Mouse (Mus musculus): ENCODE measurements around the gene Ankrd33b.

Gene Ankrd33b

DNA sequence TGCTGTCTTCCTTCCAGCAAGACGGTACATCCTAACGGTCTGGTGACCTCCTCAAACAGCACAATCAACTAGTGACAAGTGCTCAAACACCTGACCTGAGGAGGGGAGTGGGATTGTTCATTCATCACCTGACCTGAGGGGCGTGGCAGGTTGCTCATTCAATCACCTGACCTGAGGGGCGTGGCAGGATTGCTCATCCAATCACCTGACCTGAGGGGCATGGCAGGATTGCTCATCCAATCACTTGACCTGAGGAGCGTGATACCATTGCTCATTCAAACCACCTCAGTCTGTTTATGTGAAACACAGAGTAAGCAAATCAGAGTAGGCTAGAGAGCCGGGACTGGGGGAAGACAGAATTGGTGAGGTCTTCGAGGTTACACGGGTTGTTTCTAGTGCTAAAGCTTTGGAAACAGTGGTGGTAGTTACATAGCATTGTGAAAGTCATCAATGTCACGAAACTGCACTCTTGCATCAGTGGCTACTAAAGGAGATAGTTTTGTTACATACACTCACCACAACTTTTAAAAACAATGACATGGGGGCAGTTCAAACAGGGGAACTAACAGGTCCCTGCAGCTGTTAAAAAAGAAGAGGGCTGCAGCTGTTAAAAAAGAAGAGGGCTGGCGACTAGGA is 28.8 kb downstream of the Ankrd33b start:
- no peak for DNase-seq (ENCODE audit: low spot score in 2 of 2)

- DNase-seq (ENCODE audit: low spot score in 2 of 2) = no peak
Observed at GRCm38 (mm10) chr15:31337983-31338382, 29.5 kb downstream of the Ankrd33b start.

- no peak for DNase-seq (ENCODE audit: low spot score in 2 of 2)
Observed at GRCm38 (mm10) chr15:31337192-31337741, 30.3 kb downstream of the Ankrd33b start.

GRCm38 (mm10) chr15:31336685-31337084 is 30.8 kb downstream of the Ankrd33b start:
- no peak for DNase-seq (ENCODE audit: low spot score in 2 of 2)

DNA sequence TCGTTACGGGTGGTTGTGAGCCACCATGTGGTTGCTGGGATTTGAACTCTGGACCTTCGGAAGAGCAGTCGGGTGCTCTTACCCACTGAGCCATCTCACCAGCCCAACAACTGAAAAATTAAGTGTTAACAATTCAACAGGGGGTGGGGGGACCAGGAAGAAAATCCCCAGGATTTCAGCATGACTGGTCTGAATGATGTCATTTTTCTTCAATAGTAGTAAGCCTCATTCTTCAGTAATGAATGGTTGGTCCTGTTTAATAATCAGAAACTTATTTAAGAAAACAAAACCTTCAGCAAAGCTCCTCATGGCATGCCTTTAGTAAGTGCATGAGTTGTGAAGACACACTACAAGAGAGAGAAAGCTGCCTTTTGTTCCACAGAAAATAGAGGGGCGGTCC is 32.7 kb downstream of the Ankrd33b start:
- no peak for DNase-seq (ENCODE audit: low spot score in 2 of 2)

DNA sequence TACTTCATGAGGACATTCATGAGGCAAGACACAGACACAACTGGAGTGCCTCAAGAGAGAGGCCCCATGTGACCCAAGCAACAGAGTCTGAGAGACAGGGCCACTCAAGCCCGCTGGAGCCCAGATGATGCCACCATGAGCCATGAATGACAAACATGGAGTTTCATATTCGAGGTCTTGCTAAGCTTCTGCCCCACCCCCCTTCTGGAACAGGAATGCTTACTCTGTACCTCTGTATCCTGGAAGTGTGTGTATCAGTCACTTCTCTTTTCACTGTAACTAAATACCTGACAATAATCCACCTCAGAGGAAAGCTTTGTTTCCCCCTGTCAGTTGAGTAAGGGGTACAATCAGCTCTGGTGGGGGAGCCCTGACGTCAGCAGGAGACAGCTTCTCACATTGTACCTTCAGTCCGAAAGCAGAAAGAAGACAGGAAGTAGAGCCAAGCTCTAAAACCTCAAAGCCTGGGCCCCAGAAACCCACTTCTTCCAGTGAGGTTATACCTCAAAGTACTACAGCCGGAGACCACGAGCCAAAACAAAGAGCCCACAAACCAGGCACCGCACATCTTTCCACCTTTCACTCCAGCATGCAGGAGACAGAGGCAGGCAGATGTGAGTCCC is 34.9 kb downstream of the Ankrd33b start:
- DNase-seq (ENCODE audit: low spot score in 2 of 2) = no peak

GRCm38 (mm10) chr15:31331742-31332141 is 35.8 kb downstream of the Ankrd33b start:
- no peak for DNase-seq (ENCODE audit: low spot score in 2 of 2)

DNA sequence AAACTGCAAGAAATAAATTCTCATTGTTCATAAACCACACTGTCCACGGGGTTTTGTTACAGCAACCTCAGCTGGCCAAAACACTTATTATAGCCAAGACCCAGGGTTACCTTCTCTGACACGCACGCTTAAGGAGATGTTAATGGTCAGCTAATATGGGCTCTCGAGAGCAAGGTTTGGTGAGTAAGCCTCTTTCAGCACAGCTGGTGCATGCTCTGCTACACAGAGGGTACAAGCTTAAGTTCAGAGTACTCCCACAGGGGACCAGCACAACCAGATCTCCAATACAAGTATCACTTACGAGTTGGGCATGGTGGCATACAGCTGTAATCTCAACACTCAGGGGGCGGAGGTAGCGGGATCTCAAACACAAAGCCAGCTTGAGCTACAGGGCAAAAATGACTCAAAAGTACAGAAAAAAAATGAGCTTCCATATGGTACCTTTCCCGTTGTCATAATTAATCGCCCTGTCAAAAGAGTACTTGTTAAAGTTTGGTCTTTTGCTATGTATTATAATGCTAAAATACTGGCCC is 39.4 kb downstream of the Ankrd33b start:
- DNase-seq (ENCODE audit: low spot score in 2 of 2) = no peak

DNA sequence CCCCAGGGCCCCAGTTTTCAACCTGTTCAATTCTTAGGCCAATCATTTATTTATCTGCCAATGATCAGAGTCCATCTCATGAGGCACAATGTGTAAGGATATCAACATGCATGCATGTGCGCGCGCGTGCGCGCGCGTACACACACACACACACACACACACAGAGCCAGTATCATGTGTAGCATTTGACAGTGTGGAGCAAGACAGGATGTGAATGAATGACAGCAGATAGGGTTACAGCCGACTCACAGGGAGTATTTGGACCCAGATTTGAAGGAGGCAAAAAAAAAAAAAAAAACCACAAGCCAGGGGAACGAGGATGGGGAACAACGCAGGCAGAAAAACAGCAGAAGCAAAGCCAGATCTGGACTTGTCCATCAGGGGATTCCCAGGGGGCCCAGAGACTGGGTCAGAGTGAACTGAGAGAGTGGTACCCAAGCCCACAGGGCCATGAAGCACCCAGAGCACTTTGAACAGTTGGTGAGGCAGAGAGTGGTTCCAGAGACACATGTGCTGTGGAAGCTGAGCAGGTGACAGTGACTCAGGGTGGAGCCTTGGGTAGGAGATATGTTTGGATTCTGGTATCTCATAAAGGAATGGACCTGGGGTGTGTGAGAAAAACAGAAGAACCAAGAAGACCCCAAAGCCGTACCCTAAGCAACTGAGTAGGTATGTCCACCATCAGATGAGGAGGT is 41.7 kb downstream of the Ankrd33b start:
- no peak for DNase-seq (ENCODE audit: low spot score in 2 of 2)

DNA sequence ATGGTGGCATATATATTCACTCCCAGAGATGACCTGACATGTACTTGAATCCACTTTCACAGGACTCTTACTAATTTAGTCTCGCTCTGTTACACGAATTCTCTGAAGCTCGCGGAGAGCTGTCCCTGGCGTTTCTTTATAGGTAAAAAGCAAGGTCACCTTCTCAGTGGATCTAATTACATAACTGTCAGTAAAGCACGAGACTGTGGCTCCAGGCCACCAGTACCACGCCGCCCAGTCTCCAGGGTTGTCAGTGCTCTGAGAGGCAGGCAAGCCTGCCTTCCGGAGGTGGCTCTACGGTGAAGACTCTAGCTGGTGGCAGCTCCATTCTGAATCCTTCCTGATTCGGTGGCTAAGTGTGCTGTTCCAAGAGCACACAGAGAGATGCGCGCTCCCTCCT is 43.0 kb downstream of the Ankrd33b start:
- DNase-seq (ENCODE audit: low spot score in 2 of 2) = no peak

- no peak for DNase-seq (ENCODE audit: low spot score in 2 of 2)
Observed at GRCm38 (mm10) chr15:31323684-31324083, 43.8 kb downstream of the Ankrd33b start.

GRCm38 (mm10) chr15:31320598-31321377 is 46.7 kb downstream of the Ankrd33b start:
- DNase-seq (ENCODE audit: low spot score in 2 of 2) = no peak

GRCm38 (mm10) chr15:31319046-31319445 is 48.5 kb downstream of the Ankrd33b start:
- DNase-seq (ENCODE audit: low spot score in 2 of 2) = no peak

GRCm38 (mm10) chr15:31318158-31318955 is 49.2 kb downstream of the Ankrd33b start:
- no peak for DNase-seq (ENCODE audit: low spot score in 2 of 2)

DNA sequence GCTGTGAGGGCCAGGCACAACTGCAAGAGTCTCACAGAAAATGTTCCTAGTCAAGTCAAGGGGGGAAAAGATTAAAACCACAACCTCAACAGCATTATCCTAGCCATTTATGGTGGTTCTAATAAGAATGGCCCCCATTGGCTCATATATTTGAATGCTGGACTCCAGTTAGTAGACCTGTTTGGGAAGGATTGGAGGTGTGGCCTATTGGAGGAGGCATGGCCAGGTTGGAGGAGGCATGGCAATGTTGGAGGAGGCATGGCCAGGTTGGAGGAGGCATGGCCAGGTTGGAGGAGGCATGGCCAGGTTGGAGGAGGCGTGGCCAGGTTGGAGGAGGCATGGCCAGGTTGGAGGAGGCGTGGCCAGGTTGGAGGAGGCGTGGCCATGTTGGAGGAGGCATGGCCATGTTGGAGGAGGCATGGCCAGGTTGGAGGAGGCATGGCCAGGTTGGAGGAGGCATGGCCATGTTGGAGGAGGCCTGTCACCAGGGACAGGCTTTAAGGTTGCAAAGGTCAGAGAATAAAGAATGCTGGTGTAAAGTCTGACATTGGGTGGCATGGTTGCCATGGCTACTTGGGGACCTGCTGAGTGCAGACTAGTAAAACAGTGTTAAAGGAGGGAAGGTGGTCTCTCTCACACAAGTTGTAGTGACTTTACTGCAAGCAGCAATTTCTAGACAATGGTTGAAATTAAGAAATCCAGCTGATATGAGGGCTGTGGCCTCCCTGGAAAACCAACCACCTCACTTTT is 50.3 kb downstream of the Ankrd33b start:
- no peak for DNase-seq (ENCODE audit: low spot score in 2 of 2)

GRCm38 (mm10) chr15:31315630-31316231 is 51.8 kb downstream of the Ankrd33b start:
- peak; percentile 58 to 82 for DNase-seq (ENCODE audit: low spot score in 2 of 2)

DNA sequence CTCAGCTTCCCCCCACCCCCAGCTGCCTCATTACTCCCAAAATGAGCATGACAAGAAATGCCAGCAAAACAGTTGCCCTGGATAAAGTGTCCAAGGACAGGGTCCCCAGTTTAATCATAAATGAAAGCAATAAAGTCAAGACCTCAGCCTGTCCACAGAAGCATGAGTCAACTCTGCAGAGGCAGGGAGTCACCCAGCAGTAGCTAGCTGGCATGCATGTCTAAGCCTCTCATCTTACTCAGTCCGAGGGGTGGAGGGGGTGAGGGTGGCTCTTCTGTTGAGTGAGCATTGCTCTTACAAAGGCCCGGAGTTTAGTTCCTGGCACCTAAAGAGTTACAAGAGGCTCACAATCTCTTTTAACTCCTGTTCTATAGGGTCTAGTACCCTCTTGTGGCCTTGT is 55.5 kb downstream of the Ankrd33b start:
- DNase-seq (ENCODE audit: low spot score in 2 of 2) = no peak

DNA sequence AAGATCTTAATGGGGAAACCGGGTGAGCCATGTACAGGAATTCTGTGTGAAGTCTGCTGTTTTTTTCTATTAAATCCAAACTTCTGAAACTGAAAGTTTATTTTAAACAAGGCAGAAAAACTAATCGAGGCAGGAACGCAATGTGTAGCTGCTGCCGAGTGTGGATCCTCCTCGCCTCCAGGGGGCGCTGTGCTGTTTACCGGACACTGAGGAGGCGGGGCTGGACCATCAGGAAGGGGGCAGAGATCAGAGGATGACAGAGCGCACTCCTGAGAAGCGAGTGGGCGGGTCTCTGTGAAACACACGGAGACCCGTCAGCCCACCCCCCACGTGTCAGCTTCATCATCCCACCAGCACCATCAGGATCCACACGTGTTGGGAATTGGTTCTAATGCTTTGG is 58.0 kb downstream of the Ankrd33b start:
- DNase-seq (ENCODE audit: low spot score in 2 of 2) = no peak

DNA sequence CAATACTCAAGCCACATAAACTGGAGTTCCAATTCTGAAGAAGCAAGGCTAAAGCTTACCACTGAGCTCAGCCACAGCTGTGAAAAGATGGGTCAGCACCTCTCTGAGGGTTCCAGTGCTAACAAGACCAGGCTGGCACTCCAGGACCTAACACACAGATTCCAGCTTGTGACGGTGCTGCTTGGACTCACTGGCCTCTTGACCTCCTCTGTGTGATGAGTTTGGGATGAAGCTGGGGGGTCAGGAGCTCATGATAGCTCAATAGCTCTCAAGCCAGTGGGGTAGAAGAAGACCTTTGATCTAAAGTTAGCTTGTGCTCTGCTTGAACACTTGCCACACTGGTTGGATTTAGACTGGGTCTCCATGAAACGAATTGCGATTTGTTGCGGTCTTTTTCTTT is 60.8 kb downstream of the Ankrd33b start:
- DNase-seq (ENCODE audit: low spot score in 2 of 2) = no peak

DNA sequence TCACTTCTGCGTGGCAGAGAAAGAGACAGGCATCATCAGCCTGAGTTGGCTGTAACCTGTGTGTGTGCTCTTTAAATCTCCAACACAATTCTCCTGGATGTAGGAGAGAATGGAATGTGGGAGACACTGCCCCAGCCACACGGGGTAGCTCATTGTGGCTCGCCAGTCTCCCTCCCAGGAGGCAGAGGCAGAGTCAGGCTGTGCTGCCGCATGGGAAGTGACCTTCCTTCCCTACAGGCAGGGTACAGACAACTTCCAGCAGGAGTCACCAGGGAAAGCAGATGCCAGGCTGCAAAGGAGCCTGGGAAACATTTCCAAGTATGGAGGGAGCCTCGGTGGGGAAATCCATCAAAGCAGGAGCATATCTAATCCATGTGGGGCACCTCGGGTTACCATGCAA is 62.3 kb downstream of the Ankrd33b start:
- no peak for DNase-seq (ENCODE audit: low spot score in 2 of 2)
